Mouse (Mus musculus): ENCODE measurements around the gene Col17a1. TPM values are rescaled to one million over a fixed set of nuclear protein-coding genes. Genes with fewer than 3 reads are reported as not detected.

The Col17a1 gene
- total RNA-seq, 1 experiment from 2014 or later, result 0.22 TPM

Other genes with a start within 250 kb of the Col17a1 start
- gene Sh3pxd2a, start 227.7 kb downstream of the Col17a1 start, total RNA-seq (2021), result 107 and 136 TPM in 2 replicates
- gene Stn1, start 154.6 kb downstream of the Col17a1 start, total RNA-seq (2021), result 15.3 and 16.1 TPM in 2 replicates
- gene Slk, start 112.4 kb downstream of the Col17a1 start, total RNA-seq (2021), result 49.7 and 51.1 TPM in 2 replicates
- 90.3 and 102 TPM in 2 replicates for gene Sfr1, start 39.6 kb upstream of the Col17a1 start, total RNA-seq (2021)
- gene Gsto1, start 162.9 kb upstream of the Col17a1 start, total RNA-seq (2021), result 151 and 169 TPM in 2 replicates
- 3.3 and 3.5 TPM in 2 replicates for gene Gsto2, start 173.4 kb upstream of the Col17a1 start, total RNA-seq (2021)
- gene Cfap43, start 227.2 kb upstream of the Col17a1 start, total RNA-seq (2021), result not detected in 2 replicates
- gene Itprip, start 227.2 kb upstream of the Col17a1 start, total RNA-seq (2021), result 12.9 and 14.6 TPM in 2 replicates
- not detected in 2 replicates for gene Cfap58, start 245.6 kb upstream of the Col17a1 start, total RNA-seq (2021)